Mouse (Mus musculus): ENCODE data around the gene Wwox. TPM values are rescaled to one million over a fixed set of nuclear protein-coding genes. Genes with fewer than 3 reads are reported as not detected.

Wwox gene
- polyA plus RNA-seq, 1 experiment from 2014 or later, result 14.3 TPM

DNA sequence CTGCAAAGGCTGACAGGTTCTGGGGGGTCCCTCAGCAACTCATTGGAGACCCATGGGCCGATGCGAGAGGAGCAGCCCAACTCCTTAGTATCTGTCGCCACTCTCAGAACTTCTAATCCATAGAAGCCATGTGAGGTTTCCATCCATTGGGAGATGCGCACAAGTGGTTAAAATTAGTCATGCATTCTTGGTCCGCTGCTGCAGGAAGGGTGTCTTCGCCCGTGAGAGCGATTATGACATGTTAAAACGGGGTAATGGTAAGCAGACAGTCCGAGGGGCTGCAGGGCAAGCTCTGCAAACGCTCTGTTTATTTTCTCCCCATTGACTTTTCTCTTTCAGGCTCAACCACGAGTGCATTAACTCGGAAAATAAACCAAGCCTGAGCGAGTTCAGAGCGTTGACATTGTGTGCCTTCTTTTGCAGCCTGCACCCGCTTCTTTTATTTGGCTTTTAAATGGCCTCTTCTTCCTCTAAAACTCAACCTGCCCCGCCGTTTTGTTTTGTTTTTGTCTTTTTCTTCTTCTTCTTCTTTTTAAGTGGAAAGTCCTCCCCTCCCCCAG is 492.7 kb downstream of the Wwox start:
- 18% methylated on average over 18 of the region's 18 CpGs for WGBS
- peak overlapping the region; percentile 24 for H3K4me2 ChIP-seq
- H3K9ac ChIP-seq, result no peak overlapping the region
- peaks cover 81% of the 10 kb centered on the region for H3K27me3 ChIP-seq
- H3K4me3 ChIP-seq (replicated peaks), result no peak overlapping the region
- no peaks in the 10 kb centered on the region for H3K9me3 ChIP-seq
- ATAC-seq (ENCODE audit: low FRiP score), result no peak
- peaks cover 31% of the 10 kb centered on the region for H3K4me1 ChIP-seq
- H3K36me3 ChIP-seq (replicated peaks), result no peaks in the 10 kb centered on the region
- H3K27ac ChIP-seq, result no peak overlapping the region

- Histone ChIP-seq H3K4me3 (replicated peaks) (no peak overlapping the region), H3K4me2 (no peak overlapping the region), H3K27ac (no peak overlapping the region), H3K27me3 (peaks cover 81% of the 10 kb centered on the region), H3K9me3 (no peaks in the 10 kb centered on the region), H3K9ac (no peak overlapping the region), H3K36me3 (replicated peaks) (no peaks in the 10 kb centered on the region), H3K4me1 (peaks cover 36% of the 10 kb centered on the region)
- 71% methylated on average over 1 of the region's 1 CpGs for WGBS
- no peak for ATAC-seq (ENCODE audit: low FRiP score)
These were observed 493.8 kb downstream of the Wwox start for GRCm38 (mm10) chr8:114933248-114933647.

DNA sequence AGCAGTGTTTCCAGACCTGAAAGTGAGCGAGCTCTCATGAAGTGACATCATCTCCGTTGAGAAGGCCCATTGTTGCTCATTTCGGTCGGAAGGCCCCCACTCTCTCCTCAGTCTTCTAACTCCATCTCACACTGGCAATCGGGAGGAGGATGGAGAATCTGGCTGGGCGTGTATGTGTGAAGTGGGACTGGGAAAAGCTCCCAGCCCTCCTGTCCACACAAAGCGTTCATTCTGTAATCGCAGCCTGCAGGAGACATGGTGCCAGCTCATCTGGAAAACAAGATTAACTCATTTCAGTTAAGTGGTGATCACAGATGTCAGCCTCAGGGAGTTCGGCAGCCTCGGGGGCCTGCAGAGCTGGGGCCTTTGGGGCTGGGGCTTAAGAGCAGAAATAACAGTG is 497.4 kb downstream of the Wwox start:
- peak; percentile 84 for ATAC-seq (ENCODE audit: low FRiP score)
- no peaks in the 10 kb centered on the region for H3K36me3 ChIP-seq (replicated peaks)
- H3K4me3 ChIP-seq (replicated peaks), result no peak overlapping the region
- H3K4me2 ChIP-seq, result no peak overlapping the region; the same call in 1 of the 2 replicates
- H3K9ac ChIP-seq, result no peak overlapping the region
- WGBS, result 3% methylated on average over 10 of the region's 10 CpGs
- peaks cover 78% of the 10 kb centered on the region for H3K27me3 ChIP-seq
- H3K27ac ChIP-seq, result peak overlapping the region; percentile 43; the same call in 1 of the 2 replicates
- H3K4me1 ChIP-seq, result peaks cover 31% of the 10 kb centered on the region
- H3K9me3 ChIP-seq, result no peaks in the 10 kb centered on the region

DNA sequence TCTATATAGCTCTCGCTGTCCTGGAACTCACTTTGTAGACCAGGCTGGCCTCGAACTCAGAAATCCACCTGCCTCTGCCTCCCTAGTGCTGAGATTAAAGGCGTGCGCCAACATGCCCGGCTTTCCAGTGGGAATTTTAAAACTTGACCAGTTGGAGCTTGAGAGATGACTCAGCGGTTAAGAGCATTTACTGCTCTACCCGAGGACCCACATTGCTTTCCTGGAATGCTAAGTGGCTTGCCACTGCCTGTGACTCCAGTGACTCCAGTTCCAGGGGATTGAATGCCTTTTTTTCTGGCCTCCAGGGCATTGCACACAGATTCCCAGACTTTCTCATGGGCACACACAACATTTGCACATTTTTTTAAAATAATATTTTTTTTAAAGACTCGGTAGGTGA is 499.9 kb downstream of the Wwox start:
- no peak overlapping the region for H3K27ac ChIP-seq
- 91% methylated on average over 8 of the region's 8 CpGs for WGBS
- peaks cover 63% of the 10 kb centered on the region for H3K27me3 ChIP-seq
- H3K4me1 ChIP-seq, result peaks cover 20% of the 10 kb centered on the region
- H3K4me2 ChIP-seq, result no peak overlapping the region
- H3K36me3 ChIP-seq (replicated peaks), result no peaks in the 10 kb centered on the region
- no peak overlapping the region for H3K9ac ChIP-seq
- H3K9me3 ChIP-seq, result no peaks in the 10 kb centered on the region
- no peak overlapping the region for H3K4me3 ChIP-seq (replicated peaks)
- ATAC-seq (ENCODE audit: low FRiP score), result no peak

DNA sequence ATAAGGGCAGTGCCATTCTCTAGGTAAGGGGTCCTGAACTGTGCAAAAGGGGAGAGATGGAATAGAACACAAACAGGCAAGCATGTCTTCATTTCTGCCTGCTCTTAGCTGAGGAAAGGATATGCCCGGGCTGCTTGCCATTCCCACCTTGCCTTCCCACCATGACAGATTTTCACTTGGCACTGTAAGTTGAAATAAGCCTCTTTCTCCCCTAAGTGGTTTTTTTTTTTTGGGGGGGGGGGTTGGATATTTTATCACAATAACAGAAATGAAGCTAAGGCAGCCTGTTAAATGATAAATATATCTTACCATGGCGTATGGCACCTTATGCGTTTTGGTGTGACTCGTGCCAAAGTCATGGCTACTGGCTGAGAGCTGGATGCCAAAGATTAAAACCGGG is 501.6 kb downstream of the Wwox start:
- no peak overlapping the region for H3K4me2 ChIP-seq
- H3K36me3 ChIP-seq (replicated peaks), result no peaks in the 10 kb centered on the region
- no peak overlapping the region for H3K27ac ChIP-seq
- peaks cover 48% of the 10 kb centered on the region for H3K27me3 ChIP-seq
- ATAC-seq (ENCODE audit: low FRiP score), result no peak
- no peaks in the 10 kb centered on the region for H3K9me3 ChIP-seq
- WGBS, result 96% methylated on average over 5 of the region's 5 CpGs
- H3K4me1 ChIP-seq, result peaks cover 20% of the 10 kb centered on the region
- H3K4me3 ChIP-seq (replicated peaks), result no peak overlapping the region
- no peak overlapping the region for H3K9ac ChIP-seq

- no peaks in the 10 kb centered on the region for H3K36me3 ChIP-seq (replicated peaks)
- no peak overlapping the region for H3K9ac ChIP-seq
- no peak overlapping the region for H3K4me2 ChIP-seq
- no peak overlapping the region for H3K4me3 ChIP-seq (replicated peaks)
- 95% methylated on average over 9 of the region's 9 CpGs for WGBS
- H3K4me1 ChIP-seq, result peaks cover 15% of the 10 kb centered on the region
- peaks cover 45% of the 10 kb centered on the region for H3K27me3 ChIP-seq
- H3K9me3 ChIP-seq, result no peaks in the 10 kb centered on the region
- ATAC-seq (ENCODE audit: low FRiP score), result no peak
- H3K27ac ChIP-seq, result no peak overlapping the region
These were observed 502.2 kb downstream of the Wwox start for GRCm38 (mm10) chr8:114941644-114942043.

GRCm38 (mm10) chr8:114947921-114948320 is 508.5 kb downstream of the Wwox start:
- no peak for ATAC-seq (ENCODE audit: low FRiP score)
- Histone ChIP-seq H3K4me1 (no peaks in the 10 kb centered on the region), H3K36me3 (replicated peaks) (no peaks in the 10 kb centered on the region), H3K27ac (no peak overlapping the region), H3K9me3 (no peaks in the 10 kb centered on the region), H3K4me2 (no peak overlapping the region), H3K9ac (no peak overlapping the region), H3K4me3 (replicated peaks) (no peak overlapping the region), H3K27me3 (0 out of 2 replicates have a peak, but pooled peaks cover 16% of the 10 kb centered on the region)
- WGBS, result 84% methylated on average over 6 of the region's 6 CpGs

DNA sequence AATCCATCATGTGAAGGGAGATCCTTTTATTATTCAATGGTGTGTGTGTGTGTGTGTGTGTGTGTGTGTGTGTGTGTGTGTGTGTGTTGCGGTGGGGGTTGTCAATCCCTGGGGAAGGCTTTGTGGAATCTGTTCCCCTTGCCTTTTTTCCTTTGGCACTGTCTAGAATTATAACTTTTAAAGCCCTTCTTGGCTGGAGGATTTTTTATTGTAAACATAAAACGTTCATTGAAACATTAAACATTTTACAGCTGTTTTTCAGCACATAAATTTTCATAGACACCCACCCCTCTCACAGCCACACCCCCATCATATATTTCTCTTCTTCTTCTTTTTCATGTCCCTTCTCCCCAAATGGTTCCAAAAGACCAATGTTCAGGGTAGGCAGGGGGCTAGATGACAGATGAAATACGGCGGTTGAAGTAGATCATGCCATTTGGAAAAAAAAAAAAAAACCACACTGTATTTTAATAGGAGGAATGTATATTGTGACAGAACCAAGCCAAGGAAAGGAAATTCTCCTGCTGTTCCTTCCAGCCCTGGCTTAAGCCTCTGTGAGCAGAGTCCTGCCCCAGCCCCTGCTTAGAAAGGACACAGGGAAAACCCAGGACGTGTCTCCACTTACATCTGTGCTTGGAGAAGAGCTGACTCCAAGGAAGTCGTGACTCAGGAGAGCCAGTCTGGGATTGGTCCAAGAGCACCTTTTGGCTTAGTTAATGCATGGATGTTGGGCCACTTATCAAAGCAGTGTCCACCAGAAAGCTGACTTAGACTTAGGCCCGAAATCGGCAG is 517.1 kb downstream of the Wwox start:
- no peak for ATAC-seq (ENCODE audit: low FRiP score)
- Histone ChIP-seq H3K4me3 (replicated peaks) (no peak overlapping the region), H3K9ac (no peak overlapping the region), H3K27me3 (no peaks in the 10 kb centered on the region), H3K4me2 (no peak overlapping the region), H3K4me1 (no peaks in the 10 kb centered on the region), H3K9me3 (no peaks in the 10 kb centered on the region), H3K27ac (no peak overlapping the region), H3K36me3 (replicated peaks) (no peaks in the 10 kb centered on the region)
- 85% methylated on average over 8 of the region's 8 CpGs for WGBS

GRCm38 (mm10) chr8:114958437-114959107 is 519.1 kb downstream of the Wwox start:
- Histone ChIP-seq H3K27ac (no peak overlapping the region), H3K9ac (no peak overlapping the region), H3K4me2 (no peak overlapping the region), H3K4me3 (replicated peaks) (no peak overlapping the region), H3K27me3 (no peaks in the 10 kb centered on the region), H3K4me1 (no peaks in the 10 kb centered on the region), H3K36me3 (replicated peaks) (no peaks in the 10 kb centered on the region), H3K9me3 (no peaks in the 10 kb centered on the region)
- 82% methylated on average over 16 of the region's 16 CpGs for WGBS
- no peak for ATAC-seq (ENCODE audit: low FRiP score)

DNA sequence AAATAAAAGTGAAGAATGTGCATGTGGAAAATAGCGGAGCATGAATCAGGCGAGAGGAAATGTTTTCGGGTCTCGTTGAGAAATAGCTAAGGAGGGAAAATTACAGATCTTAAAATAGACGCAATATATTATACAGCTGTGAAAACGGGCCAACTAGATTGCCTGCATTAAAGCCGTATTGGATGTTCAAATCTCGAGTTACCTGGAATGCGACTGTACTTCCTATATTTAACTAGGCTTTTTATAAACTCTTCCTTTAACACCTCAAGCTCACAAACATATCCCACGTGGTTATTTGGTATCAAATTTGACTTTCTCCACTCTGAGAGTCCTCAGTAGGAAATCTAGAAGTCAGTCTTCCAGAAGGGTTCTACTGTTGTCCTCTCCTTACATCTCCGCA is 520.0 kb downstream of the Wwox start:
- no peak overlapping the region for H3K4me3 ChIP-seq (replicated peaks)

DNA sequence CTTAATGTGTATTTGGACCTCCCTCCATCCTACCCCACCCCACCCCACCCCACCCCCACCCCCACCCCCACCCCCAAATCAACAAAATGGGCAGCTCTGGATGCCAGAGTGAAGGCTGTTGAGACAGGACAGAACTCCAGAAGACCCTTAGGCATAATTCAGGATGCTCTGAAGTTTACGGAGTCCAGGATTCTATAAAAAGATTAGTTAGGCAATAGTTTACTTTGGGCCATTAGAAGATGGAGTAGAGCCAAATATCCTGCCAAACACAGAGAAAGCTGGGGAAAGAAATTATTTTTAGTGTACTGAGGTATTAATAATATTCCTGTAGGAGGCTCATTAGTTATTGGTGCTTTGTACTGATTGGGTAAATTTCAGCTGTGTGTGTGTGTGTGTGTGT is 523.0 kb downstream of the Wwox start:
- no peaks in the 10 kb centered on the region for H3K4me1 ChIP-seq
- no peaks in the 10 kb centered on the region for H3K9me3 ChIP-seq
- no peaks in the 10 kb centered on the region for H3K27me3 ChIP-seq
- no peaks in the 10 kb centered on the region for H3K36me3 ChIP-seq (replicated peaks)
- H3K4me2 ChIP-seq, result no peak overlapping the region
- no peak for ATAC-seq (ENCODE audit: low FRiP score)
- no peak overlapping the region for H3K4me3 ChIP-seq (replicated peaks)
- 89% methylated on average over 1 of the region's 1 CpGs for WGBS
- H3K9ac ChIP-seq, result no peak overlapping the region
- H3K27ac ChIP-seq, result no peak overlapping the region

More for the DNA sequence above, 520.0 kb downstream of the Wwox start:
- Histone ChIP-seq H3K4me2 (no peak overlapping the region), H3K27ac (no peak overlapping the region), H3K4me1 (no peaks in the 10 kb centered on the region), H3K27me3 (no peaks in the 10 kb centered on the region), H3K36me3 (replicated peaks) (no peaks in the 10 kb centered on the region), H3K9me3 (no peaks in the 10 kb centered on the region), H3K9ac (no peak overlapping the region)
- no peak for ATAC-seq (ENCODE audit: low FRiP score)
- 90% methylated on average over 11 of the region's 11 CpGs for WGBS

- Histone ChIP-seq H3K36me3 (replicated peaks) (no peaks in the 10 kb centered on the region), H3K4me1 (no peaks in the 10 kb centered on the region), H3K4me2 (no peak overlapping the region), H3K27ac (no peak overlapping the region), H3K9ac (no peak overlapping the region), H3K9me3 (no peaks in the 10 kb centered on the region), H3K27me3 (no peaks in the 10 kb centered on the region), H3K4me3 (replicated peaks) (no peak overlapping the region)
- no peak for ATAC-seq (ENCODE audit: low FRiP score)
- WGBS, result 89% methylated on average over 4 of the region's 4 CpGs
These were observed 523.8 kb downstream of the Wwox start for GRCm38 (mm10) chr8:114963282-114963681.
